Mouse (Mus musculus): Measurements from ENCODE around the gene Osbpl6. TPM values are rescaled to one million over a fixed set of nuclear protein-coding genes. Genes with fewer than 3 reads are reported as not detected.

The Osbpl6 gene
- polyA plus RNA-seq, 1 experiment, result 0.20 TPM

DNA sequence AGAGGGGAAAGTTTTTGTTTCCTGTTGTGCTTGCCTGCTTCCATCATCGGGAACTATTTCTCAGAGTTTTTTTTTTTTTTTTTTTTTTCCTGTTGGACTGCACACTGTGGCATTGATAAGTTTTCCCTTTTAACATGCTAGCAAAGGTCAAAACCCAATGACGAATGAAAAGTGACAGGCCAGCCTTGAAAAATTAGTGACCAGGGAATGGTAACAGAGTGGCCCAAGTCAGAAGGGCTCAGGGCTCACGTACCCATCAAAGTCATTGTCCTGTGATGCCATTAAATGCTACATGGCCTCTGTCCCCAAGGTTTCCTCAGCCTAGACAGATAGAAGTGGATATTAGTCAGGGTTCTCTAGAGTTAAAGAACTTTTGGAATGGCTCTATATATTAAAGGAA lies 107.0 kb downstream of the Osbpl6 start:
- Histone ChIP-seq H3K27ac (ENCODE audit: control insufficient read depth, insufficient read depth, low read depth, low read length) (no peak overlapping the region), H3K36me3 (ENCODE audit: control insufficient read depth, insufficient read depth, low read length) (no peaks in the 10 kb centered on the region), H3K4me1 (ENCODE audit: control insufficient read depth, insufficient read depth, low read length) (no peaks in the 10 kb centered on the region), H3K4me3 (ENCODE audit: control insufficient read depth, low read depth, low read length) (no peak overlapping the region), H3K27me3 (ENCODE audit: control insufficient read depth, insufficient read depth, low read length) (no peaks in the 10 kb centered on the region)
- TF ChIP-seq CTCF (IDR thresholded peaks at IDR 0.05; ENCODE audit: control insufficient read depth, insufficient read depth, insufficient replicate concordance, low read depth, low read length) (no peak), POLR2A (IDR thresholded peaks at IDR 0.05; ENCODE audit: control insufficient read depth, low read depth, low read length) (no peak)

DNA sequence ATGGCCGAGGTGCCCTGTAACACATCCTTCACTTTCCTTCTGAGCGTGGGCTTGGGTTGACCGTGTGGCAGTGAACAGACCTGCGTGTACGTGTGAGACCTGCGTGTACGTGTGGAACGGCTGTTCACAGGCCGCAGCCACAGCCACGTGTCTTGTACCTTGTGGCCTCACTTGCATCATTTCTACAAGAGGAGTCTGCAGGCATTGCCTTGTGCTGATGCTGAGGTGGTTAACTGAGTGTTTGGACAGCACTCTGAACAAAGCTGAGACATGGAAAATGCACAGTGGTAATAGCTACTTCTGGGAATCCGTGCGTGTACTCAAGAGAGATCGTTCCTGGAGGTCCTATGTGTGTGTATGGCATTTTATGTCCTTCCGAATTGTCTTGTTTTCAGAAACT lies 111.2 kb downstream of the Osbpl6 start:
- Histone ChIP-seq H3K4me1 (ENCODE audit: control insufficient read depth, insufficient read depth, low read length) (no peaks in the 10 kb centered on the region), H3K27me3 (ENCODE audit: control insufficient read depth, insufficient read depth, low read length) (no peaks in the 10 kb centered on the region), H3K4me3 (ENCODE audit: control insufficient read depth, low read depth, low read length) (no peak overlapping the region), H3K36me3 (ENCODE audit: control insufficient read depth, insufficient read depth, low read length) (no peaks in the 10 kb centered on the region), H3K27ac (ENCODE audit: control insufficient read depth, insufficient read depth, low read depth, low read length) (no peak overlapping the region)
- no peak for TF ChIP-seq CTCF (IDR thresholded peaks at IDR 0.05; ENCODE audit: control insufficient read depth, insufficient read depth, insufficient replicate concordance, low read depth, low read length)
- no peak for TF ChIP-seq POLR2A (IDR thresholded peaks at IDR 0.05; ENCODE audit: control insufficient read depth, low read depth, low read length)

DNA sequence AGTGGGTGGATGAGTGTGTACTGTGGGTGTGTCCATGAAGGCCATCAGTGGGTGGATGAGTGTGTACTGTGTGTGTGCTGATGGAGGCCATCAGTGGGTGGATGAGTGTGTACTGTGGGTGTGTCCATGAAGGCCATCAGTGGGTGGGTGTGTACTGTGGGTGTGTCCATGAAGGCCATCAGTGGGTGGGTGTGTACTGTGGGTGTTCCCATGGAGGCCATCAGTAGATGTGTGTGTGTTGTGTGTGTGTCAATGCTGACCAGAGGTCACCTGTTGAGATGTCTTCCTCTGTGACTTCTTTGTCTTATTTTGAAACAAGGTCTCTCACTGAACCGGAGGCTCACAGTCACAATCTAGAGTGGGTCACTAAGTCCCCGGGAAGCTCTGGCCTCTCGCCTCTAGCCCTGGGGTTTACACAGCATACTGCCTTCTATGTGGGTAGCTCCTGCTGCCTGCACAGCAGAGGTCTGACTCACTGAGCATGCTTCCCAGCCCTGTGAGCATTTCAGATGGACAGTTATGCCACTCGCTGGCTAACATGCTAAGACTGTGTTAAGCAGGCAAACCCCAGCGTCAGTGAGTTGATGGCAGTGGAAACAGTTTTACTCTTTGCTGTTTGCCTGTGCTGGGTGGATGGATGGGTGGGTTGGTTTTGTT lies 112.2 kb downstream of the Osbpl6 start:
- TF ChIP-seq POLR2A (IDR thresholded peaks at IDR 0.05; ENCODE audit: control insufficient read depth, low read depth, low read length) (no peak), CTCF (IDR thresholded peaks at IDR 0.05; ENCODE audit: control insufficient read depth, insufficient read depth, insufficient replicate concordance, low read depth, low read length) (no peak)
- no peaks in the 10 kb centered on the region for H3K27me3 ChIP-seq (ENCODE audit: control insufficient read depth, insufficient read depth, low read length)
- H3K4me1 ChIP-seq (ENCODE audit: control insufficient read depth, insufficient read depth, low read length), result no peaks in the 10 kb centered on the region
- no peak overlapping the region for H3K4me3 ChIP-seq (ENCODE audit: control insufficient read depth, low read depth, low read length)
- H3K36me3 ChIP-seq (ENCODE audit: control insufficient read depth, insufficient read depth, low read length), result no peaks in the 10 kb centered on the region
- H3K27ac ChIP-seq (ENCODE audit: control insufficient read depth, insufficient read depth, low read depth, low read length), result no peak overlapping the region

DNA sequence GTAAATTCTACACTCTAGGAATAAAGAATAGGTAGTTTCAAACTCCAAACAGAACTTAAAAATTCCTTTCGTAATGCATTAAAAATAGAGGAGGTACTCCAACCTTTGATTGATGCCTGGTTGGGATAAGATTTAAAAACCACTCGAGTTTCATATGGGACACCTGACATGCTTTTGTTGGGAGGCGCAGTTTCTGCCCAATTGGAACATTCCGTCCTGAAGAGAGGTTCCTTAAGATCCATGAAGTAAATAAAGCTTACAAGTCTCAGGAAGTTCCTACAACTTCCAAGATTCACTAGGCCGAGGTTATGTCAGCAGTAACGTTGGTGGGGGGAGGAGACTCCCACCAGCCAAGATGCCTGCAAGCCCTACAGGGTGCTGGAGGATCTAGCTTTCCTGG lies 115.3 kb downstream of the Osbpl6 start:
- Histone ChIP-seq H3K4me3 (ENCODE audit: control insufficient read depth, low read depth, low read length) (no peak overlapping the region), H3K4me1 (ENCODE audit: control insufficient read depth, insufficient read depth, low read length) (no peaks in the 10 kb centered on the region), H3K36me3 (ENCODE audit: control insufficient read depth, insufficient read depth, low read length) (no peaks in the 10 kb centered on the region), H3K27ac (ENCODE audit: control insufficient read depth, insufficient read depth, low read depth, low read length) (no peak overlapping the region), H3K27me3 (ENCODE audit: control insufficient read depth, insufficient read depth, low read length) (no peaks in the 10 kb centered on the region)
- TF ChIP-seq CTCF (IDR thresholded peaks at IDR 0.05; ENCODE audit: control insufficient read depth, insufficient read depth, insufficient replicate concordance, low read depth, low read length) (no peak), POLR2A (IDR thresholded peaks at IDR 0.05; ENCODE audit: control insufficient read depth, low read depth, low read length) (no peak)

DNA sequence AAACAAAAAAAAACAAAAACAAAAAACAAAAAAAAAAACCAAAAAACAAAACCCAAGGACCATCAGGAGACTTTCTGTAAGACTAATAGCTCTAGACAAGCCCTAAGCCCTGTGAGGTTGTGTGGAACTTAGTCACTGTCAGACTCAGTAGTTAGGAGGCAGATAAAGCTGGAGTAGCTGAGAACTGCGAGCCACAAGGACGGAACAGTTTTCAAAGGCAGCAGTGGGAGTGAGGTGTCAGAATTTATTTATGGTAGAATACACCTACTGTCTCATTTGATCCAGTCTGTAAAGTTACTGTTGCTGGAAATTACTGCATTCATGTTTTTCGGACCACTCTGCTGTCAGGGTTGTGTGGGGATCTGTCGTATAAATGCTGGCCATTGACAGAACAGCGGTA lies 118.1 kb downstream of the Osbpl6 start:
- no peak overlapping the region for H3K27ac ChIP-seq (ENCODE audit: control insufficient read depth, insufficient read depth, low read depth, low read length)
- no peak overlapping the region for H3K4me3 ChIP-seq (ENCODE audit: control insufficient read depth, low read depth, low read length)
- TF ChIP-seq CTCF (IDR thresholded peaks at IDR 0.05; ENCODE audit: control insufficient read depth, insufficient read depth, insufficient replicate concordance, low read depth, low read length), result no peak
- TF ChIP-seq POLR2A (IDR thresholded peaks at IDR 0.05; ENCODE audit: control insufficient read depth, low read depth, low read length), result no peak

DNA sequence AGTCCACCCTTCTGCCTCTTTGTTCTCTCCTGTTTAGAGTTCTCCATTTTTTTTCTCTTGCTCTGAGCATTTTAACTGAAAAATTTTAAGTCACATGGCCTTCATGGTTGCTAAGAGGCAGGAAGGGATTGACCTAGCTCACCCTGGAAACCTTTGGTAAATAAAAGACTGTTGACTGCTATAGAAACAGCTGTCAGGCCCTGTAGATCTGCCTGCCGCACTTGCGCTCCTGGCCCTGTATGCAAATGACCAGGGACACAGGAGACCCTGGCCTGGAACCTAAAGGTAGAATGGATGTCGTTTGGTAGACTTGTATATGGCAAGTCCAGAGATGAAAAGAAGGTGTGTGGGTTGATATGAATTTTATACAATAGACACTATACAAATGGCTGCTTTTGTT lies 119.3 kb downstream of the Osbpl6 start:
- no peak overlapping the region for H3K27ac ChIP-seq (ENCODE audit: control insufficient read depth, insufficient read depth, low read depth, low read length)
- no peaks in the 10 kb centered on the region for H3K36me3 ChIP-seq (ENCODE audit: control insufficient read depth, insufficient read depth, low read length)
- H3K4me3 ChIP-seq (ENCODE audit: control insufficient read depth, low read depth, low read length), result no peak overlapping the region
- H3K4me1 ChIP-seq (ENCODE audit: control insufficient read depth, insufficient read depth, low read length), result no peaks in the 10 kb centered on the region
- H3K27me3 ChIP-seq (ENCODE audit: control insufficient read depth, insufficient read depth, low read length), result no peaks in the 10 kb centered on the region
- TF ChIP-seq POLR2A (IDR thresholded peaks at IDR 0.05; ENCODE audit: control insufficient read depth, low read depth, low read length) (no peak), CTCF (IDR thresholded peaks at IDR 0.05; ENCODE audit: control insufficient read depth, insufficient read depth, insufficient replicate concordance, low read depth, low read length) (no peak)

More for the DNA sequence above, 118.1 kb downstream of the Osbpl6 start:
- Histone ChIP-seq H3K36me3 (ENCODE audit: control insufficient read depth, insufficient read depth, low read length) (no peaks in the 10 kb centered on the region), H3K27me3 (ENCODE audit: control insufficient read depth, insufficient read depth, low read length) (no peaks in the 10 kb centered on the region), H3K4me1 (ENCODE audit: control insufficient read depth, insufficient read depth, low read length) (no peaks in the 10 kb centered on the region)

DNA sequence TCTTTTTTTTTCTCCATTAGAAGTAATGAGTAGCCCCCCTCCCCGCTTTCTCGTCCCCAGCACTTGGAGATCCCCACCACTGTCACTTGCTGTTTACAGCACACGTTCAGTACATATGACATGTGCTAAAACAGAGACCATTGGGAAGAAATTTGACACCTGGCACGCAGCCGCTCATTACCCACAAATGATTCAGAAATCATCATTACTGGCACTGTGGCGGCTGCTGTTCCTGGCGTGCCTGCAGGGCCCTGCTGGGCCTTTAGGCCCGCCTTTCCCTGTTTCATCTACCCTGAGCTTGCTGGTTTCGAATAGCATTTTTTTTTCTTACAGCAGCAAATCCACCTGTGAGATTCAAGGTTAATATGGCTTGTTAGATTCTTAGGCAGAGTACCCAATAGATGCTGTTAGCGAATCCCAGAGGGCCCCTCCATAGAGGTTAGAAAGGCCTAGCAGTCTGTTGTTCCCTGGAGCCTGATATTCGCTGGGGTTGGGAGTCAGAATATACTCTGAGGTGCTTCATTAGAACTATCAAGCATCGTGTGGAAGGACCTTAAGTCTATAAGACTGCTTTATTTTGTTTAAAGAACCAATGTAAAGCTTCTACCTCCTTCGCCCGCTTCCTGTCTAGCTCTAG lies 126.3 kb downstream of the Osbpl6 start:
- H3K36me3 ChIP-seq (ENCODE audit: control insufficient read depth, insufficient read depth, low read length), result no peaks in the 10 kb centered on the region
- H3K27ac ChIP-seq (ENCODE audit: control insufficient read depth, insufficient read depth, low read depth, low read length), result no peak overlapping the region
- no peaks in the 10 kb centered on the region for H3K4me1 ChIP-seq (ENCODE audit: control insufficient read depth, insufficient read depth, low read length)
- no peaks in the 10 kb centered on the region for H3K27me3 ChIP-seq (ENCODE audit: control insufficient read depth, insufficient read depth, low read length)
- H3K4me3 ChIP-seq (ENCODE audit: control insufficient read depth, low read depth, low read length), result no peak overlapping the region
- TF ChIP-seq CTCF (IDR thresholded peaks at IDR 0.05; ENCODE audit: control insufficient read depth, insufficient read depth, insufficient replicate concordance, low read depth, low read length) (no peak), POLR2A (IDR thresholded peaks at IDR 0.05; ENCODE audit: control insufficient read depth, low read depth, low read length) (no peak)

All from testis, adult 2 months (tissue).